Mouse (Mus musculus) frontal cortex, adult 2 months (tissue): ENCODE measurements around the gene Cela3b. TPM values are rescaled to one million over a fixed set of nuclear protein-coding genes. Genes with fewer than 3 reads are reported as not detected.

ENCODE experiments used
- DNase-seq, 2 experiments: peaks; one replicate each; pipeline ENCODE4 v3.0.0; 2022; ENCODE audit warnings: low spot score in 1 of 2; ENCODE audit errors: extremely low spot score in 1 of 2
- polyA plus RNA-seq: library from polyadenylated mRNA; depleted of rRNA; stranded (reverse); fragments of >200 nt; gene quantifications from 2 replicates; pipeline ENCODE4 v1.2.3, GENCODE M21; 2012

Cela3b gene
- polyA plus RNA-seq, 1 experiment, result not detected

DNA sequence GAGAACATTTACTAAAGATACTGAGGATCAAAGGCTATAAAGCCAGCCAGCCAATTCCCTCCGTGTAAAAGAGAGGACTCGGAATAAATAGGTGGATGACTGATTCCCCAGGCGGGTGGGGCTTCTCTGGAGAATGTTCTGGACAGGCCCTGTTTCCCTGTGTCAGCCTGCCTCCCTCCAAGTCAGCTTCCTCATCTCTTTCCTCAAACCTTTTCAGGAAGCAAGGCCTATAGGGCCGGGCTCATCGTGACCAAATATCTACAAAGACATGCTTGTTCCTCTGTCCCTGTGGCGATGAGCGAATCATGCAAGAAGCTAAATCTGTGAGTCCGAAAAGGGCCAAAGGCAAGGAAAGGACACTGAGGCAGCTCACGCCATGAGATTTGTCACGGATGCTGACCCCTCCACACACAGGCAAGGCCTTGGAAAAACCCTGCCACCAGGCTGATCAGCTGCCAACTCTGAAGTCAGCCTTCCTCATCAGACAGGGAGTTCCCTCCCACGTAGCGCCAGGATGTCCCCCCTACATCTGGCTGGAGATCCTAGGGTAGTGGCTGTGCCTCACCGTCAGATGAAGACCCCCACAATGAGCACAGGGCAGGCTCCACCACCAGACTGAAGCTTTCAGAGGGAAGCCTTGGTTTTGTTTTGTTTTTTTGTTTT, 34.9 kb upstream of the Cela3b start:
- no peak for DNase-seq

DNA sequence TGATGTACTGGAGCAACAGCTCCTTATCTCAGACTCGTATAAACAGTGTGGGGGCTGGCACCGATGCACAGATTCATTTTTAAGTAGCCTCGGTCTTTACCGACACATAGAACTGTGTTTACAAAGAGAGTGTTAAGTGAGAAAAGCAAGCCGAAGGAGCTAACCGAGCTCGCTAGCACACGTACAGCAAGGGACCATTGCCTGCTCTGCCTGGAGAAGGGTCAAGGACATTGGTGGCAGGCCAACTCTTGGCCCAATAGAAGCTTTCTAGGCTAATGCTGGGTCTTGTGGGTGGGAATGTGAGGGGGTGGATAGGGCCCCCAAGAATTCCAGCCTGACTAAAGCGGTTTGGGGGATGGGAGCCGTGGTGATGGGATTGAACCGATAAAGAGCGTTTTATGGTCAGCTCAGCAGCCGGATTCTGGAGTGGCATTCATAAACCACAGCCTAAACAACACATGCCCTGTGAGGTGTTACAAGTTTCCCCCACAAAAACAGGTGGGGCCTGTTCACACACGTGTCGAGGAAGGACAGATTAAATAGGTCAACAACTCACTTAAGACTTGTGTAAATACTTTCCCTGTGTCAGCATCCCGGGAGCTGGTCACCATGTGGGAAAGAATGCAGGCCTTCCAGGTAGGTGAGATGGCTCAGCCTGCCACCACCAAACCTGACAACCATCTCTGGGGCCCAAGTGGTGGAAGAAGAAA, 31.8 kb upstream of the Cela3b start:
- DNase-seq, result no peak

- DNase-seq, result no peak
These were observed 30.9 kb upstream of the Cela3b start for GRCm38 (mm10) chr4:137461217-137461616.

DNA sequence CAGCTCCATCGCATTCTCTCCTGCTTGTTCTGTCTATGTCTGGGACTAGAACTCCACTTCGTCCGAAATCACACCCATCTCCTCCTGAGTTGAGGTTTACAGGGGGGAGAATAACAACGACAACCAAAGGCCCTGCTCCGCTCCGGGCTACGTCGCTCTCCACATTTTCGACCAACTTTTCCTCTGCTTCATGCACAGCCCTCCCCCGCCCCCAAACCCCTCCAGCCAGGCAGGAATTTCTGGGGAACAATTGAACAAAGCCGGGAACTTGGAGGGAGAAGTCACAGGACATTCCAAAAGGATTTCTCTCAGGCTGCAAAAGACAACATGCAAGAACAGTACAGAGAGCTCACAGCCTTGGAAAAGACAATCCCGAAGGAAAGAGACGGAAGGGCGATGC, 30.3 kb upstream of the Cela3b start:
- no peak for DNase-seq

DNA sequence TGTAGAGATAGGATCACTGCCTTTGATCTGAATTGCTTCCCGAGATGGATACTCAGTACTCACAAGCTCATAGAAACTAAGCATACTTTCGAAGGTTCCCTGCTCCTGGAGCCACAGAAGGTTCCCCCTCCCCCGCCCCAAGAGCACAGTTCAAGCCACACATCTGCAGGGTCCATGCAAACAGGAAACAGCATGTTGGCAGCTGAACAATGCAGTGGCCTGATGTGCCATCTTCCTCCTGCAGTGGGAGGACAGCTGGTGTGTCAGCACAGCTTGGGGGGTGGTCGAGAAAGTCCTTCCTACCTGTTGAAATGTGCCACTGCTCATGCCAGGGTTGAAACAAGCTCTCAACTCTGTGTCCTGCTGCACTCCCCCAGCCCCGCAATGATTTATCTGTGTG, 28.5 kb upstream of the Cela3b start:
- DNase-seq, result no peak

- no peak for DNase-seq
These were observed 28.0 kb upstream of the Cela3b start for GRCm38 (mm10) chr4:137458310-137458709.

DNA sequence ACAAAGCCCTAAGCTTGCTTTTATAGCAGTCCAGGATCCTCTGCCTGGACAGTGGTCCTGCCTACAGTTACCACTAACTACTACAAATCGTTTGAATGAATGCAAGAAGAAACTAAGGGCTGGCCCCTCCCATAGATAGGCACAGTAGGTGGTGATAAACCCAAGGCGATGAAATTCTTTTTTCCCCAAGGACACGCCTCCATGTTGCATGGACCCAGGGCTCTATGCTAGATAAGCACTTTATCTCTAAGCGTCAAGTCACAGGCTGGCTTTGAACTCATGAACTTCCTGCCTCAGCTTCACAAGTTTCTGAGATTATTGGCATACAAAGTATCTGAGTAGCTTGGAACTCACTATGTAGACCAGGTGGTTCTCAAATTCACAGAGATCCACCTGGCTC, 27.0 kb upstream of the Cela3b start:
- DNase-seq, result no peak

DNA sequence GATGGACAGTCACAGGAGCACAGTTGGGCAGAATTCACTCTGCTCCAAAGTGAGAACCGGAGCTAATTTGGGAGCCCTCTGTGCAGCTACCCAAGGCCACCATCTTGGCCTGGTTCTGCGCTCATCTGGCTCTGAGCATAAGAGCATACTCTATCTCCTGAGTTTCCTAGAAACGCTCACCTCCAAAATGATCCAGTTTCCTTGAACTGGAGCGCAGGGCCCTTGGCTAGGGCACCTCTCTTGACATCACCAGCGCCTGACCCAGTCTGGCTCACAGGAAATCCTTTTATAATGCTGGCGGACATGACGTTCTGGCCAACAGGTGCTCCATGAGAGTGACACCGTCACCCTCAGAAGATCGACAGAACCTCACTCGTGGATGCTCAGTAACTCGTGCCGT, 26.2 kb upstream of the Cela3b start:
- no peak for DNase-seq

- no peak for DNase-seq
These were observed 24.2 kb upstream of the Cela3b start for GRCm38 (mm10) chr4:137454582-137454981.

DNA sequence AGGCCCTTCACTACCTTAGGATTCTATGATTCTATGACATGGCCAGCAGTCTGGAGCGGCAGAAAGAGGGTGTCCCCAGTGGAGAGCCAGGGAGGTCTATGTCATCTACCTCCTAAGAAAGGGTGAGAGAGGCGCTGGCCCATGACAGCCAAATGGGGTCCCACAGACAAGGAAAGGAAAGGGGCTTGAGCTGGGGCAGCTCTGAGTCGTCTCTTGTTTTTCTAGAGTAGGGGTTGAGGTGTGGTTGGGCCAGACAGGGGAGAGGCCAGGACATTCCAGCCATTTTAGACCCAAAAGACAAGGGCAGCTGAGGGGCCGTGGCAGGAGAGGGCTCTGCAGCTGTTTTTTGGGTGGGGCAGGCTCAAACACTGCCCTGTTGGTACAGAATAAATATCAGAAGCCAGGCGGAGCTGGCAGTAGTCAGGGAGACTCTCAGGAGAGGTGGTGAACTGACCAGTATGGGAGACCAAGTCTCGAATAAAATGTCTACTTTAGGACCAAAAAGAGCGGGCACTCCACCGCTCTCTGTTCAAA, 23.0 kb upstream of the Cela3b start, which contains the start of gene 1700013G24Rik:
Gene 1700013G24Rik (plus strand): TSS at position 51 of the 534 bp plus-strand sequence.
- no peak for DNase-seq

- no peak for DNase-seq
These were observed 21.9 kb upstream of the Cela3b start for GRCm38 (mm10) chr4:137452190-137452589.

GRCm38 (mm10) chr4:137449715-137450114, 19.4 kb upstream of the Cela3b start:
- DNase-seq, result no peak

DNA sequence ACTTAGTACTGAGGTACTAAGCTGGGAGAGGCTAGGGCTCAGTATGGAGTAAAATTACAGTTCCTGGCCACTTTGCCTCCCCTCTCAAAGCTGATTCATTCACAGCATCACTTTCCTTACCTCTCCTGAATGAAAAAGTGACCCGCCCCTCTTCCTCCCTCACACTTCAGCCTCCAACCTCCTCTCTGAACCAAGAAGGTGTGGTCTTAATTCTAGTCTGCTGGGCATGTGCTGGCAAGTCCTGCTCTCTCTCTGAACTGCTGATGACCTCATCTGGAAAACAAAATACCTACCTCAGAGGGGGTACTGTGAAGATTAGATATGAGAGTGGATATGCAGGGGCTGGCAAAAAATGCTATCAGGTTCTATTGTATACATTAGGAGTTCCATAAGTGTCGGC, 18.8 kb upstream of the Cela3b start:
- no peak for DNase-seq

DNA sequence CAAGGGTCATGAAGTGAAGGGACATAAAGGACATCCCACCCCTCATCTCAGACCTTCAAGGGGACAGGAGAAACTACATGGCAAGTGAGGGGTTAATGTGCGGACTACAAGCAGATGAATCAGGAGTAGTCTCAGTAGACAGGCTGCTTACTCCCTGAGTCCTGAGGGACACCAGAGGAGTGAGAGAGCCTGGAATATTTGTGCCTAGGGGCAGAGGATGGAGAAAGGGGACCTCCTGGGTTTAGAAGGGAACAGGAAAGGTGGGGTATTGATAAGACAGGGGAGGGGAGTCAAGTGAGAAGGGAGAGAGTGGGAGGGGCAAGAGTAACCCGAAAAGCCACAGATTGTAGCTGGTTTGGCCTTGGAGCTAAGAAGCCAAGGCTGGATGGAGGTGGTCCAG, 18.3 kb upstream of the Cela3b start:
- no peak for DNase-seq

DNA sequence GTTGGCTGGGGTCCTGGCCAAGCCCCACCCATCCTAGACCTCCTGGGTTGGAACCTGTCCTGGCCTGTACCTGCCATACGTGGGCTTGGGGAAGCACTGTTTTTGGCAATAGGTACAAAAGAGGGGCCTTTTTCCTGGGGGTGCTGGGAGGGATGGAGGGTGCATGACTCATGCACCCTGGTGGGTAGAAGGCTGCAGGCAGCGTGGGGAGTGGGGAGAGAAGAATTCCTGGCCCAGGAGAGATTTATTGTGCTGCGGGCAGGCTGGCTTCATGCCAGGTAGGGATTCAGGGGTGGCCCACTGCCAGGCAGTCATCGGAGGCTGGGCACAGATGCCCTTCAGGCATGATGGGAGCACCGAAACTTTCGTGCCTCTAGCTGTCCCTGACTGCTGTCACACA, 17.9 kb upstream of the Cela3b start:
- DNase-seq, result peak in 1 of 2 experiments; percentile 44

GRCm38 (mm10) chr4:137447363-137448196, 17.2 kb upstream of the Cela3b start:
- peak in 1 of 2 experiments; percentile 27 for DNase-seq

- DNase-seq, result no peak
These were observed 15.5 kb upstream of the Cela3b start for GRCm38 (mm10) chr4:137445881-137446280.

DNA sequence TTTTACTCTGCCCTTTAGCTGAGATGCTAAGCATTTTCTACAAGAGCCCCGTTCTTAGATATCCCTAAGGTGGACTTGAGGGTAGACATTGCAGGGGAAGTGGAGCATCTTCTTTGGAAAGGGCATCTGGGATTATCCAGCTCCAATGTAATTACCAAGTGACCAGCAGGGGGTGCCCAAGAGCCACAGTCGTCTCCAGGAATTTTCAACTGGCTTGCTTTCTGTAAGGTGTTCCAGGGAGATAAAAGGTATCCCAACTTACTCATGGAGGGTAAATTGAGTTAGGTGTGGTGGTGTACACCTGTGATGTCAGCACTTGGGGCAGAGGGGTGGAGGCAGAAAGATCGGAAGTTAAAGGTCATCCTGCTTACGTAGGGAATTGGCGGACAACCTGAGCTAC, 13.3 kb upstream of the Cela3b start:
- DNase-seq, result peak in 1 of 2 experiments; percentile 88

- no peak for DNase-seq
These were observed 11.0 kb upstream of the Cela3b start for GRCm38 (mm10) chr4:137441332-137441731.

GRCm38 (mm10) chr4:137438842-137439241, 8.5 kb upstream of the Cela3b start:
- DNase-seq, result no peak
